Mouse (Mus musculus): ENCODE results near the gene Med24.
A peak's percentile ranks its signal among the peaks of the same experiment; 100 is the strongest.

DNA sequence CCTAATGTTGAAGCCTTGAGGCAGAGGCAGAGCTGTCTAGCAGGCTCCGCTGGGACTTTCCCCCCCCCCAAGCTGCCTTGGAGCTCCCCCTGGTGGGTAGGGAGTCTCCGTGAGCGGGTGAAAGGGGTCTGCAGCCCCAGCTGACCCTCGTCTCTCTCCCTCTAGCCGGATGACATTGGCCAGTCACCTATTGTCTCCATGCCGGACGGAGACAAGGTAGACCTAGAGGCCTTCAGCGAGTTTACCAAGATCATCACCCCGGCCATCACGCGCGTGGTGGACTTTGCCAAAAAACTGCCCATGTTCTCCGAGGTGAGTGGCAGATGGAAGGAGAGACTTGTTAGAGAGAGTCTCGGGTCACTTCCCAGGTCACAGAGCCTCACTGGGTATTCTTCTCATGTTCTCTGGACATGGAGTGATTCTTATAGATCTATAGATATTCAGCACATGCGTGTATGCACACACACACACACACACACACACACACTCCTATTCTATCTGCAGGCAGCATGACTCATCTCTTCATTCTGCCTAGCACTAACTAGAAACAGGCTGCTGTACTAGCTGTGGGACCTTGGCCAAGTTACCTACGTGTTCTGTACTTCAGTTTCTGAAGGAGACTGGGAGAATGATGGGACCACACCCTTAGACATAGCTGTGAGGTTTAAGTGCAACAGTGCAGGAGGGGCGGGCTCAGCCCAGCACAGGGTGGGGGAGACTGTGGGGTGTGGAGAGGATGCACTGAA lies 33.7 kb upstream of the Med24 start:
- TF ChIP-seq CTCF (conservative IDR thresholded peaks at IDR 0.05; ENCODE audit: low read length), result peak; percentile 72
- TF ChIP-seq NANOG (IDR thresholded peaks at IDR 0.05; ENCODE audit: borderline replicate concordance, low read length), result no peak
- TF ChIP-seq POU5F1 (IDR thresholded peaks at IDR 0.05; ENCODE audit: borderline replicate concordance, low read length), result no peak

All from E14TG2a.4 (cell line).